Mouse (Mus musculus) frontal cortex, postnatal 10 days (tissue): ENCODE measurements around the gene Aldh1a3.
A peak's percentile ranks its signal among the peaks of the same experiment; 100 is the strongest.

ENCODE experiments used
- DNase-seq, 2 experiments: peaks; one replicate each; pipeline ENCODE4 v3.0.0; 2022; ENCODE audit warnings: low spot score in 2 of 2, mixed read lengths in 1 of 2

Gene Aldh1a3

GRCm38 (mm10) chr7:66416829-66417228 is 10.5 kb downstream of the Aldh1a3 start:
- DNase-seq: no peak

DNA sequence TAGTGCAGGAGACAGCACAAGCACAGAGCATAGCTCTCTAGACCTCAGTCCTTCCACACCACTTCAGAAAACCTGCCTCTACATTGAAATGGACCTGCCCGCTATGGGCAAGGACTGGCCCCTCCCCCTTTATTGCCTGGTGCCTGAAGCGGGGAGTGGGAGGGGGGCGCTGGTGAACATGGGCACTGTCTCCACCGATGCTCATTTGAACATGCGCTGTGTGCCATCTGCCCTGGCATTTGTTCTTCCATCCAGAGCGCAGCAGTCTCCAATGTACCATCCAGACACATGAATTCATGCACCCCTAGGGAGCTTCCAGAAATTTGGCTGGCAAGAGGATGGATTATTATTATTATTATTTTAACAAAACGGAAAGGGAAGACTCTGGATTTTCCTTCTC is 14.2 kb downstream of the Aldh1a3 start:
- DNase-seq: no peak

DNA sequence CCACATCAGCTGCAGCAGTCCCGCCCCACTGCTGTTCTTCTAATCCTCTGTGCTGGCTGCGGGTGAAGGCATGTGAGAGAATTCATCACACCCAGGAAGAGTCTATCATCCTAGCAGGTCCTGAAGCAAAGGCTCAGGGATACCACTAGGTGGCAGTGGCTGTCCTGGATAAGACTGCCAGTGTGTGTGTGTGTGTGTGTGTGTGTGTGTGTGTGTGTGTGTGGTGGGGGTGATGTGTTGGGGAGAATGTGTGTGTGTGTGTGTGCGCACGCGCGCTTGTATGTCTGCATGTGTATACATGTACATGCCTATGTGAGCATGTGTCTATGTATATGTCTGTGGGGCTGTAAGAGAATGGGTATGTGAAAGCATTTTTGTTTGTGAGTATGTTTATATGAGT is 17.9 kb downstream of the Aldh1a3 start:
- DNase-seq: no peak

GRCm38 (mm10) chr7:66406971-66407370 is 20.3 kb downstream of the Aldh1a3 start:
- no peak for DNase-seq

GRCm38 (mm10) chr7:66405951-66406721 is 21.2 kb downstream of the Aldh1a3 start:
- DNase-seq: no peak

- DNase-seq: no peak
These were observed 21.8 kb downstream of the Aldh1a3 start for GRCm38 (mm10) chr7:66405541-66405940.

- no peak for DNase-seq
These were observed 22.5 kb downstream of the Aldh1a3 start for GRCm38 (mm10) chr7:66404802-66405201.

DNA sequence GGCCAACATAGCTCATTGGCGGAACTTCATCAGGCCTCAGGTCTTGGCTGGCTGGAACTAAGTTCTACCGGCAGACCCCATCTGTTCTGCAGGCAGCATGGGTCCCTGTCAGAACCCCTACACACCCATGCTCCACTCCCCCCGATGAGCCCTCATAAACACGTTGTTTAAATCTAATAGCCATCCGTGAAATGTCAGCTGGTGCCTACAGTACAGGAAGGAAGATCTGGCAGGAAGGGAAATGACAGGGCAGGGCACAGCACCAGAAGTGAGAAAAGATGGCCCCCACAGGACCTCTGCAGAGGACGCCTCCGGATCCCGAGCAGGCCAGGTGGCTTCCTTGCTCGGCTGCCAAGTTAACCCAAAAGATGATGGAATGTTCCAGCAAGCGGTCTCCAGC is 23.2 kb downstream of the Aldh1a3 start:
- DNase-seq: no peak

- no peak for DNase-seq
These were observed 24.4 kb downstream of the Aldh1a3 start for GRCm38 (mm10) chr7:66402876-66403275.

- no peak for DNase-seq
These were observed 25.7 kb downstream of the Aldh1a3 start for GRCm38 (mm10) chr7:66401605-66402004.

DNA sequence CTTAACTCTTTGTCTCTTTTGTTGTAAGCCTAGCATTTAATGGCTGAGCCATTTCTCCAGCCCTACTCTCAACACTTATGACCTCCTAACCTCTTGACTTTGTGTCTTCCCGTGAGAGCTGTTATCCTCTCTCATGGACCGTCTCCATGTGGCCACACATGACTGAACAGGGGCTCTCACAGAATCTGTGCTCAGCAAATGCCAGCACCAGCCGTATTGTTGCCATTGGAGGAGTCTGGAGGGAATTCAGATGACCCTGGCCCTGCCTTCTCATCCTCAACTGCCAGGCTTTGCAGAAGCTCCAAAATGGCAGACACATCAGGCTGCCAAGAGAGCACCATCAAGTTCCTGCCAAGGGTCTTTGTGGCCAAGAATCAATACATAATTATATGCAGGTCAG is 30.0 kb downstream of the Aldh1a3 start:
- no peak for DNase-seq

DNA sequence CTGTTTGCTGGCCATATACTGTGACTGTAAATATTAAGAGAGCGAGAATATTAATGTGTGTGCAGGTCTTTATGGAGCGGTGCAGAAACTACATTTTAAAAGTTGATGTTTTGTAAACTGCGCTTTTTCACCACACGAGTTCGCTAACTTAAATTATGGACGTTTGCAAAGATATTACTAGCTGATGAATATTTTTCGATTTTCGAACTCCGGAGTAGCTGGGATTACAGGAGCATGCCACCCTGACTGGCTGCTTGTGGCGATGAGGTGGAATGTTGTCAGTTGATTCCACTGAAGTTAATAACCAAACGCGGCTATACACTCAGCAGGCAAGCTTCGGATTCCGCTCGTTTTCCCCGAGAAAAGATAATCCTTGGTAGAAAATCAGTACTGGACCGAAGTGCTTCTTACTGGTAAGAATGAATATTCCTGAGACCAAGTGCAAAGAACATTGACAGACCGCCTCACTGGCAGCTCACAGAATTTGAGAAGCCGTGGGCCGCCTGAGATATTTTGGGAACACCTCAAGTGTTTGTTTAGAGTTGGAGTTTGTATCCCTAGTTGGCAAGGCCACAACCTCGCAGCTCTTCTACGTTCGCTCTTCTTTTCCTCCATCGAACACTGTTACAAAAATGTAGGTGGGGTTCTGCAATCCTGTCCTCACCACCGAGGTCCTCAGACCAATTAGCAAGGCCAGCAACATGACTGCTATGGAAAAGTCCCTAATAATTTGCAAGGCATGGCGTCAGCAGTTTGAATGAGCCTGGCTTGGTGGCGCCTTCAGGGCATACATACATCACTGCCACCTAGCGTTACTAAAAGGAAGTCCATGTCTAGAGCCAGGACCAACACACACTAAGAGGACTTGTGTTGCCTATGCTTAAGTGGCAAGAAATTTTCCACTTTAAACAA is 38.4 kb downstream of the Aldh1a3 start:
- peak; percentile 22 to 56 for DNase-seq

DNA sequence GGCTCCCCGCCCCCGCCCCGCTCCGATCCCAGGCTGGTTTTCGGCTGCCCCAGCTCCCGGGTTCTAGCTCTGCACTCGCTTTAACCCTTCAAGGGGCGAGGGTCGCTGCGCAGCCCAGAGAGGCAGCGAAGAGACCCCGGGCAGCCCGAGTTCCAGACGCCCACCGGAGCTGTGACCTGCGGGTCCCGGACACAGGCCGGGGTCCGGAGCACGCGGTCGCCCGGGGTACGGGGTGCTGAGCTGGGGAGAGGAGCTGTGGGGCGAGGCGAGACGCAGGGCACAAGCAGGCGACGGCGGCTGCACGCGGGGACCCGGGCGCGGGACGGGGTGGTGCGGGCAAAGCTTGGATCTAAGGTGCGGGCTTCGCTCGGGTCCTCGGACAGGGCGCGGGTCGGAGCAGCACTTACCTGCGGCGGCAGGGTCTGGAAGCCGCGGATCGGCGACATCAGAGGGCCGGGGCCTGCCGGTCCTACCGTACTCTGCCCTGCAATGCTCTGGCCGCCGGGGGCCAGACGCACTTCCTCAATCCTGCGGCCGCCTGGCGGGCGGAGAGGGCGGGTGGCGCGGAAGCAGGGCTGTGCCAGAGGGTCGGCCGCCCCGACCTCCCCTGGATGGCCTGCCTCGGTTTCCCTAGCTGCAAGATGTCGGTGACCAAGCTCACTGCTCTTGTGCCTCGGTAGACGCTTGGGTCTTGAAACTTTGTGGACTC is 39.4 kb downstream of the Aldh1a3 start, which contains the start of gene Lrrk1:
Gene Lrrk1 (minus strand): TSS at position 538 of the 709 bp plus-strand sequence.
- DNase-seq: peak in 1 of 2 experiments; percentile 16

GRCm38 (mm10) chr7:66387419-66387812 is 39.9 kb downstream of the Aldh1a3 start:
- no peak for DNase-seq

DNA sequence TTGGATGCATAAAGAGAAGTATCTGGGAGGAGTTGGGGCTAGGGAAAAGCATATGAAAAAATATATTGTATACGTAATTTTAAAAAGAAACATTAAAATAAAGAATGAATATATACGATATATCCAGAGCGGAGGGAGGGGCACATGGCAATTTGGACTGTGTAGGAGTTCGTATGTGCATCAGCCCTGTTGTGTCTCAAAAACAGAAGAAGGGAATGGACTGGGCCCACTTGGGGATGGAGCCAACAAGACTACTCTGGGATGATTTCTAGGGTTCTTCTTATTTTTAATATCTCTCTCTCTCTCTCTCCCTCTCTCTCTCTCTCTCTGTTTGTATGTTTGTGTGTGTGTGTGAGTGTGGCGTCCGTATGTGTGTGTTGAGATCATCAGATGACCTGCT is 40.9 kb downstream of the Aldh1a3 start:
- no peak for DNase-seq

GRCm38 (mm10) chr7:66385826-66386225 is 41.5 kb downstream of the Aldh1a3 start:
- no peak for DNase-seq

GRCm38 (mm10) chr7:66384891-66385290 is 42.4 kb downstream of the Aldh1a3 start:
- DNase-seq: no peak

- DNase-seq: no peak
These were observed 43.1 kb downstream of the Aldh1a3 start for GRCm38 (mm10) chr7:66384213-66384612.

DNA sequence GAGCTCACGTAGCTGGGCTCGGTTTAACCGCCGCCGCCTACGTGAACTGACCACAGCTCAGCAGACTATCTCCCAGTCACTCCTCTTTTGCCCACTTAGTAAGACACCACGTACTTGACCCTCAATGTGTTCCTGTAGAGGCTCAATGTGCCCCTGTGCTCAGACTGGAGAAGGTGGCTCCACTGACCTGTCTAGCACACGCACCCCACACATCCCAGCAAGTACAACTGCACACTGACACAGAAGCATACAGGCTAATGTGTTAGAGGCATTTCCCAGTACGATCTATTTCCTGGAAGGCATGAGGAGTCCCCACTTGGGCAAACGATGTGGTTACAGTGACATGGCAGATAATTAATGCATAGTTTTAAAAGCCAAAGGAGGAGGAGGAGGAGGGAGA is 50.8 kb downstream of the Aldh1a3 start:
- DNase-seq: no peak

DNA sequence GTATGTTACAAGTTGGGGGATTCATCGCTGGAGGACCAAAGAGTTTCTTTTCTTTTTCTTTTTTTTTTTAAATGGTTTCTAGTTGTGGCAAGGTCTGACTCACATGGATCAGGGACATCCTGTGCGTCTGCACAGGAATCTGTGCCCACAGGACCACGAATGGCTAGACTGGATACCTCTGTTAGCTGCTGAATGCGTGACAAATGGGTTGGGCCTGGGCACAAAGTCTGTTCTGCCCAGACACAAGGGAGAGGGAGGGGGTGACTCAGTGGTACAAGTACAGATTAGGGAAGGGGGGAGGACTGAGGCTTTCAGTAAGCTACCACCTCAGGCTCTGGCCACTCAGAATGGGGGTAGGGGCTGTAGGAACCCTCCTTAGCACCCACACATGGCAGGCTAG is 51.6 kb downstream of the Aldh1a3 start:
- DNase-seq: no peak

- no peak for DNase-seq
These were observed 53.9 kb downstream of the Aldh1a3 start for GRCm38 (mm10) chr7:66373391-66373790.

- no peak for DNase-seq
These were observed 56.3 kb downstream of the Aldh1a3 start for GRCm38 (mm10) chr7:66370970-66371369.
